Mouse (Mus musculus) myocyte (in vitro differentiated cells): ENCODE results near the gene Cenpf. TPM values are rescaled to one million over a fixed set of nuclear protein-coding genes. Genes with fewer than 3 reads are reported as not detected.
A peak's percentile ranks its signal among the peaks of the same experiment; 100 is the strongest.

Experiments used
- H3K27me3 ChIP-seq: one replicate; pipeline ENCODE4 v1.6.1; 2011; ENCODE audit not compliant: control insufficient read depth, insufficient read depth, insufficient read length
- H3K36me3 ChIP-seq: one replicate; pipeline ENCODE4 v1.6.1; 2011; ENCODE audit not compliant: control insufficient read depth, insufficient read depth
- H3K4me2 ChIP-seq: one replicate; pipeline ENCODE4 v1.6.1; 2011; ENCODE audit warnings: low read depth, control low read depth
- H3K4me3 ChIP-seq: one replicate; pipeline ENCODE4 v1.5.1; 2011; ENCODE audit warnings: mild to moderate bottlenecking, control low read depth, moderate library complexity
- H3K79me2 ChIP-seq: one replicate; pipeline ENCODE4 v1.6.1; 2011; ENCODE audit not compliant: control insufficient read depth, insufficient read depth
- H3ac ChIP-seq: one replicate; pipeline ENCODE4 v1.6.1; 2011; ENCODE audit not compliant: control insufficient read depth, insufficient read length
- CEBPB ChIP-seq: IDR thresholded peaks from 2 replicates; pipeline ENCODE4 v1.6.1; 2011; ENCODE audit warnings: mild to moderate bottlenecking, moderate library complexity; ENCODE audit not compliant: poor library complexity, insufficient read depth, severe bottlenecking
- E2F4 ChIP-seq: IDR thresholded peaks from one replicate; pipeline ENCODE4 v1.6.1; 2011; ENCODE audit warnings: mild to moderate bottlenecking, control low read depth, moderate library complexity; ENCODE audit not compliant: insufficient read depth
- MAX ChIP-seq: IDR thresholded peaks from one replicate; pipeline ENCODE4 v1.6.1; 2011; ENCODE audit warnings: low read depth, mild to moderate bottlenecking, control low read depth
- MYOD1 ChIP-seq, 3 experiments: IDR thresholded peaks; one replicate each; pipeline ENCODE4 v1.6.1; 2011; ENCODE audit warnings: control low read depth in 2 of 3, low read depth in 2 of 3, mild to moderate bottlenecking in 2 of 3, moderate library complexity in 1 of 3; ENCODE audit not compliant: insufficient read length in 2 of 3, control insufficient read depth in 1 of 3
- MYOG ChIP-seq, 3 experiments: IDR thresholded peaks; one replicate each; pipeline ENCODE4 v1.6.1; 2011; ENCODE audit warnings: control low read depth in 2 of 3, low read depth in 2 of 3, mild to moderate bottlenecking in 2 of 3; ENCODE audit not compliant: insufficient read length in 2 of 3, control insufficient read depth in 1 of 3, insufficient read depth in 1 of 3
- POLR2A ChIP-seq: IDR thresholded peaks from one replicate; pipeline ENCODE4 v1.6.1; 2011; ENCODE audit warnings: low read depth, mild to moderate bottlenecking, control low read depth, moderate library complexity; ENCODE audit not compliant: insufficient read length
- POLR2AphosphoS2 ChIP-seq: IDR thresholded peaks from one replicate; pipeline ENCODE4 v1.6.1; 2011; ENCODE audit warnings: low read depth, control low read depth; ENCODE audit not compliant: insufficient read length
- REST ChIP-seq: IDR thresholded peaks from one replicate; pipeline ENCODE4 v1.6.1; 2011; ENCODE audit warnings: mild to moderate bottlenecking, control low read depth, moderate library complexity; ENCODE audit not compliant: insufficient read depth, insufficient read length
- SRF ChIP-seq: IDR thresholded peaks from one replicate; pipeline ENCODE4 v1.6.1; 2011; ENCODE audit warnings: low read depth; ENCODE audit not compliant: control insufficient read depth, insufficient read length
- TCF12 ChIP-seq: IDR thresholded peaks from one replicate; pipeline ENCODE4 v1.6.1; 2011; ENCODE audit warnings: mild to moderate bottlenecking, control low read depth; ENCODE audit not compliant: poor library complexity, insufficient read depth, severe bottlenecking
- TCF3 ChIP-seq: IDR thresholded peaks from one replicate; pipeline ENCODE4 v1.6.1; 2011; ENCODE audit warnings: low read depth, control low read depth; ENCODE audit not compliant: insufficient read length
- USF1 ChIP-seq: IDR thresholded peaks from one replicate; pipeline ENCODE4 v1.6.1; 2011; ENCODE audit warnings: low read depth, mild to moderate bottlenecking, control low read depth, moderate library complexity
- polyA plus RNA-seq: library from polyadenylated mRNA; unstranded; fragments of >200 nt; fragmentation: generic; extraction: Trizol; gene quantifications from one replicate; pipeline ENCODE4 v1.2.1, GENCODE M21; 2012; ENCODE audit warnings: missing spikeins

Cenpf gene
- polyA plus RNA-seq, 1 experiment: 2.2 TPM

GRCm38 (mm10) chr1:189727884-189728783 lies 40.2 kb upstream of the Cenpf start, which contains the start of gene Ptpn14:
TSS of gene Ptpn14 (plus strand) at chr1:189728268.
- Histone ChIP-seq H3K36me3 (no peaks in the 10 kb centered on the region), H3ac (peak within 1 kb of the TSS; percentile 73), H3K79me2 (peaks cover 50% of the 10 kb centered on the region), H3K4me3 (peak within 1 kb of the TSS; percentile 75), H3K4me2 (peak within 1 kb of the TSS; percentile 97), H3K27me3 (no peaks in the 10 kb centered on the region)
- TF ChIP-seq MAX (no peak), CEBPB (no peak), POLR2A (peak; percentile 73), SRF (no peak), TCF12 (no peak), USF1 (no peak), MYOD1 (IDR thresholded peaks at IDR 0.05; ENCODE audit: control insufficient read depth in 1 of 3, insufficient read length in 2 of 3, low read depth in 2 of 3) (peak in 1 of 3 experiments; percentile 16), POLR2AphosphoS2 (peak; percentile 49), MYOG (IDR thresholded peaks at IDR 0.05; ENCODE audit: control insufficient read depth in 1 of 3, insufficient read depth in 1 of 3, insufficient read length in 2 of 3, low read depth in 2 of 3) (peak in 1 of 3 experiments; percentile 53)

GRCm38 (mm10) chr1:189727346-189727883 lies 39.5 kb upstream of the Cenpf start:
- H3K4me2 ChIP-seq: peak overlapping the region; percentile 96
- H3K27me3 ChIP-seq: no peaks in the 10 kb centered on the region
- H3ac ChIP-seq: peak overlapping the region; percentile 73
- H3K79me2 ChIP-seq: peaks cover 44% of the 10 kb centered on the region
- H3K4me3 ChIP-seq: peak overlapping the region; percentile 75
- no peaks in the 10 kb centered on the region for H3K36me3 ChIP-seq
- TF ChIP-seq MYOD1 (IDR thresholded peaks at IDR 0.05; ENCODE audit: control insufficient read depth in 1 of 3, insufficient read length in 2 of 3, low read depth in 2 of 3): no peak
- TF ChIP-seq POLR2A: peak; percentile 28
- no peak for TF ChIP-seq CEBPB

- H3ac ChIP-seq: no peak overlapping the region
- H3K79me2 ChIP-seq: peaks cover 31% of the 10 kb centered on the region
- no peaks in the 10 kb centered on the region for H3K27me3 ChIP-seq
- TF ChIP-seq SRF (no peak), POLR2AphosphoS2 (no peak), E2F4 (no peak), CEBPB (no peak), MYOD1 (IDR thresholded peaks at IDR 0.05; ENCODE audit: control insufficient read depth in 1 of 3, insufficient read length in 2 of 3, low read depth in 2 of 3) (no peak), USF1 (no peak)
- no peaks in the 10 kb centered on the region for H3K36me3 ChIP-seq
- no peak overlapping the region for H3K4me3 ChIP-seq
- no peak overlapping the region for H3K4me2 ChIP-seq
These were observed 38.2 kb upstream of the Cenpf start for GRCm38 (mm10) chr1:189726121-189726520.

- Histone ChIP-seq H3ac (no peak overlapping the region), H3K27me3 (no peaks in the 10 kb centered on the region), H3K4me3 (peak overlapping the region; percentile 5), H3K36me3 (no peaks in the 10 kb centered on the region), H3K79me2 (no peaks in the 10 kb centered on the region), H3K4me2 (peak overlapping the region; percentile 81)
- TF ChIP-seq REST (no peak), MAX (no peak), MYOD1 (IDR thresholded peaks at IDR 0.05; ENCODE audit: control insufficient read depth in 1 of 3, insufficient read length in 2 of 3, low read depth in 2 of 3) (peak in 2 of 3 experiments; percentile 47 to 51), TCF12 (peak; percentile 2)
These were observed 30.7 kb upstream of the Cenpf start for GRCm38 (mm10) chr1:189718600-189718999.

GRCm38 (mm10) chr1:189717546-189717945 lies 29.7 kb upstream of the Cenpf start:
- Histone ChIP-seq H3K27me3 (no peaks in the 10 kb centered on the region), H3K4me2 (no peak overlapping the region), H3K79me2 (no peaks in the 10 kb centered on the region), H3K36me3 (no peaks in the 10 kb centered on the region), H3K4me3 (peak overlapping the region; percentile 5), H3ac (no peak overlapping the region)
- no peak for TF ChIP-seq E2F4
- TF ChIP-seq POLR2A: no peak
- TF ChIP-seq TCF12: no peak
- no peak for TF ChIP-seq REST
- no peak for TF ChIP-seq MAX
- TF ChIP-seq MYOD1 (IDR thresholded peaks at IDR 0.05; ENCODE audit: control insufficient read depth in 1 of 3, insufficient read length in 2 of 3, low read depth in 2 of 3): no peak
- no peak for TF ChIP-seq SRF
- TF ChIP-seq CEBPB: no peak
- no peak for TF ChIP-seq TCF3
- TF ChIP-seq MYOG (IDR thresholded peaks at IDR 0.05; ENCODE audit: control insufficient read depth in 1 of 3, insufficient read depth in 1 of 3, insufficient read length in 2 of 3, low read depth in 2 of 3): no peak
- no peak for TF ChIP-seq USF1
- TF ChIP-seq POLR2AphosphoS2: no peak
